Mouse (Mus musculus) frontal cortex, adult 2 months (tissue): ENCODE measurements around the gene Nr5a2. TPM values are rescaled to one million over a fixed set of nuclear protein-coding genes. Genes with fewer than 3 reads are reported as not detected.
A peak's percentile ranks its signal among the peaks of the same experiment; 100 is the strongest.

Experiments
- DNase-seq, 2 experiments: peaks; one replicate each; pipeline ENCODE4 v3.0.0; 2022; ENCODE audit warnings: low spot score in 1 of 2; ENCODE audit errors: extremely low spot score in 1 of 2
- polyA plus RNA-seq: library from polyadenylated mRNA; depleted of rRNA; stranded (reverse); fragments of >200 nt; gene quantifications from 2 replicates; pipeline ENCODE4 v1.2.3, GENCODE M21; 2012

Gene Nr5a2
- polyA plus RNA-seq, 1 experiment = 0.06 TPM

DNA sequence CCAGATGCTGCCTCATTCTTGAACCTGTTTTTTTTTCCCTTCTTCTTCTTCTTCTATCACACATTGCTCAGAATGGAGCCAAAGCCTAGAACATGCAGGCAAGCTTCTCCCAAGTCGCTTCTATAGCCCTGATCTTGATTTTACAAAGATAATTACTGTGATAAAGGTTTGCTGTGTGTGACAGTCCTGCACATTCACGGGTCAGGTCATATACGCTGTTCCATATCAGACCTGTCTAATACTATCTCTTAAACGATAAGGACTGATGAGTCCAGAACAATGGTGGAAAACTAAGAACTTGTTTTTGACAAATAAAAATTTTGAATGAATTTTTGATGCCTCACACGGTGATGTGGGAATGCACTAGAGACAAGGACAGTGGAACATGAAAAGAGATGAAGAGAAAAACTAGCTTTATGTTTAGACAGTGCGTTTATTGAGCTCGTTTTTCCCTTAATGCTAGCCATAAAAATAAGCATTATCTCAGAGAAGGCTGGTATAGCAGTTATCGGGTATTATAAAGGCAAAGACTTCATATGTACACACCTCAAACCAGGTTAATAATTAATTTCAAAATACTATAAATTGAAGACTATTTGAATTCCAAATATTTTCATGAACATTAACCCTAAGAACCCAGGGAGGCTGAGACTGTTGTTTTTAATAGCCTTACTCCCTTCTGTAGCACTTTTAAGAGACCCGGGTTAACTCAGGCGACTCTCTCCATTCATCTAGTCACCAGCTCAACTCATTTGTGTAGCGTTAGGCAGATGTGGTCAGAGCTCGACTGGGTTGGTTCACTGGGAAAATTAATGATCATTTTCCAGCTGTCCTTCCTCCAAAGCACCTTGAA, 49.3 kb downstream of the Nr5a2 start:
- no peak for DNase-seq

DNA sequence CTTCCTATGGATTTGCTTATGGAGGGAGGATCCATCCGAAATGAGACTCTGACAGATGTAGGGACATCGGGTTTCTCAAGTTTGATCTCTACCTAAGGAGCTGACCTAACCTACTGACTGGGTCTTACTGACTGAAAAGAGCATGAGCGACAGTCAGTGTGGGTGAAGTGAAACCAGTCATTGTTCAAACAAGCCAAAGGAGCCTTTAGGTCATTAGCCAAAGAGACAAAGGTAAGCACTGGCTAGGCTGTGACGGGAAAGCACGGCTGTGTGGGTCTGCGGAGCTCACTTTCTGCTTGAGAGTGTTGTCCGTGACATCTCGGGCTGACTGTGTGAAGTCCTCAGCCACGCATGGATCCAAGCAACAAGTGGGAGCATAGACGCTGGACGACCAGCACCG, 50.1 kb downstream of the Nr5a2 start:
- no peak for DNase-seq

DNA sequence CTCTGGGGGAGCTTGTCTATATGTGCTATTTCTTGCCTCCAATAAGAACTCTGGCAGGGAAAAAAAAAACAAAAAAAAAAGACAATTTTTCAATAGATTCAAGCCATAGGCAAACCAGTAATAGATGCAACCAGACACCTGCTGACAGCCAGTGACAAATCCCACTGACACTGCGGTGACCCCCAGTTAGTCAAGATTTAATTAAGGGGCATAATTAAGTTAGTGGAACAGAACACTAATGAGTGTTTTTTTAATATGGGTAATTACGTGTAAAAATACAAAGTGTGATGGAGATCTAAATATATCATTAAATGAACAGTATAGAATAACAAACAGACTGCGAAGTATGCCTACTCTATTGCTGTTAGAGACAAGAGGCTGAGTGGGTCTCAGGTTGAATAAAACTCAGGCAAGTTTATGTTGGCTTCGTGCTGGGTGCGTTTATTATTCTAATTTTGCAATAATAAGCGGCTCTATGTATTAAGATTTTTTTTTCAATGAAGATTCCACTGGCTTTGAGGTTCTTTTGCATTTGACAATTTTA, 50.7 kb downstream of the Nr5a2 start:
- DNase-seq = no peak

DNA sequence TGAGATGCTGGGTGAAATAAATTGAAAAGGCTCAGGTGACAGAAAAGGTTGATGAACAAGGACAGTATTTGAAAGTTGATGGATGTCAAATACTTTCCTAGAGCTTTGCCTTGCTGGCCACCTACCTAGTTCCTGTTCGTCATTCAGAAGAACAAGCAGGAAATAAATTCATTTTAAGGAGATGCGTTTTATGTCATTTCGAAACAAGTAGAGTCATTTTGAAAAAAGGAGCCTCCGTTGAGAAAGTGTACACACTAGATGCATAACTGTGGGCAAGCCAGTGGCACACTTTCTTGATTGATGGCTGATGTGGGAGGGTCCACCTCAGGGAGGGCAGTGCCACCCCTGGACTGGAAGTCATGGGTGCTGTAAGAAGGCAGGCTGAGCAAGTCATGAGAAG, 62.1 kb downstream of the Nr5a2 start:
- DNase-seq = no peak

DNA sequence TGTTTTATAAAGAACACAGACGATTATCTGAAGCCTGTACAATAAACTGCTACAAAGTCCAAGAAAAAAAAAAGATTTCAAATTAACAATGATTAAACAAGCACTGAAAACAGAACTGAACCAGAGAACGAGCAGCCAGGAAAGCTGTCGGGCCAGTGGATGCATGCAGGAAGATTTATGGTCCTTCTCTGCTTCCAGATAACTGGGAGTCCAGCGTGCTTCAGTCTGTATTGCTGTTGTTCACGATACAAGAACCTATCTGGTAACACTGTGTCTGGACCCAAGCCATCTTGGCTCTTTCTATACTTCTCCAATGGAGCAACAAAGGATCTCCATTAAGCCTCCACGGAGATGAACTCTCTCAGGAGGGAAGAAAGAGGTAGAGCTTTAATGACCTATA, 63.9 kb downstream of the Nr5a2 start:
- DNase-seq = no peak

DNA sequence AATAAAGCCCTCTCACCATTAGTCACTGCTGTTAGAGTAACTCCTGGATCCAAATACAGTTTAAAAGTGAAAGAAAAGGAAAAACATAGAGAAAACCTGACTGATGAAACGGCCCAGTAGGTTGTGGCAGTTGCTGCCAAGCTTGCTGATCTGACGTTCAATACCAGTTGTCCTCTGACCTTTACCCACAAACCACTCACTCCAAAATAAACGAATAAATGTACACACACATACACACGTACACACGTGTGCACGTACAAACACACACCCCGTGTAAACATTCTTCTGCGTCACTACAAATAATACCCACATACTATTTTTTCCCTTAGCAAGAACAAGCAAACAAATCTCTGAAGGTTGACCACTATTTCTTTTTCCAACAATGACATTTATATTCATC, 64.4 kb downstream of the Nr5a2 start:
- no peak for DNase-seq

DNA sequence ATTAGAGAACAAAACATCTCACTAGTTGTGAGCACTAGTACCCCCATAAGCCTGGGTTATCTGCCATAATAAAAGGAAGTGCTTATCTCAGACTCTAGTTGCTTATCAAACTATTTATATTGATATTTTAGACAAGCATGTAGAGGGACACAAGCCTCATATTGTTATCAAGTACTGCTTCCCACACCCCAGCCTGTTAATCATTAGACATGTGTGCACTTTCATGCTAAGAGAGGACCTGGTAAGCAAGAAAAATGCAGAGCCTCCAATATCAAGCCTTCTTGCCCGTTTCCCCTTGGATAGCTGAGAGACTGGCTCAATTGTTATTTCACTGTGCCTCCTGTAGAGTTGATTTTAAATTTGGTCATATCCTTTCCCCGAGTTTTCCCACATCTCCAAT, 65.5 kb downstream of the Nr5a2 start:
- DNase-seq = no peak

DNA sequence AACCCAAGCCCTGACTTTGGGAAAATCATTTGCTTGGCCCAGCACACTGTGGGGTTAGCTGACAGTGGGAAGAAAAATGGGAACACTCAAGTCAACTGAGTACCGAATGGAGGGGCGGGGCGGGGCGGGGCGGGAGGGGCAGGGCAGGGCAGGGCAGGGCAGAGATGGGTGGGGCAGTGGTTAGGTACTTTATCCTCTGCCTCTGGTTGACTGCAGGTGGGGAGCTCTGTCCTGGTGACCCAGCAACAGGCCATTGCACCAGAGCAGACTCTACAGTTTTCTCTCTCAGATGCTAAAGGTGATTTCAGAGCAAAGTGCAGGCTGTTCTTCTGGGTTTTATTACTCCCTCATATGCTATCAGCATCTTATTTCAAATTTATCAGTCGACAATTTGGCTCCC, 67.1 kb downstream of the Nr5a2 start:
- DNase-seq = no peak

DNA sequence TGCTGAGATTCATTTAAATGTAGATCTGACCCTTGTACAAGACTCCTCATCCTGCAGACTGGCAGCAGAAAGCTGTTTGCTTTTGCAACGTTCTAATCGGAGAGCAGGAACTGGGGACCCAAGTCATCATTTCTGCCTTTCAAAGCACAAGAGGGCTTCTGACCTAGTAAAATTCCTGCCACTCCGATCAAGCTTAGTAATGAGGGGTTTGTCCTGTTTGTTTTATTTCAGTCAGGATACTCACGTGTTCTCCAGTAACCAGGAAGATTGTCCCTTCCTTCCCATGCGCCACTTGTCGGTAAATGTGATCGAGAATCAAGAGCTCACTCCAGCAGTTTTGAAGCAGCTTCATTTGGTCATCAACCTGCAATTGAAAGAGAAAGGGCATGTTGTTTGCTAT, 69.8 kb downstream of the Nr5a2 start:
- DNase-seq = no peak

DNA sequence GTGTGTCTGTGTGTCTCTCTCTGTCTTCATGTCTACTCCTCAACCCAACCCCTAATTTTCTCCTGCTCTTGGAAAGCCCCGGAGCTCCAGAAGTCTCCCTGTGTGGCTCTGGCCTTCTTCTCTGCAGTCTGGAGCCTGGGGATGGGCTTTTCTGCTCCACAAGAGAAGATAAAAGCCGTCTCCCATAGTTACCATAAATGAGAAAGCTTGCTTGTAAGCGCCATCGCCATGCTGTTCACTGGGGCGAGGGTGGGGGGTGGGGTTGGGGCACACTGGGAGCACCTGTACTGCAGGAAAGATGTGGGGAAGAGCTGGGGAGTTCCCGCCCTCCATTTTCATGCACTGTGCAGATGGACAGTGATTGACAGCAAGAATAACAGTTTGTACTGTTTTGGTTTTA, 71.5 kb downstream of the Nr5a2 start:
- no peak for DNase-seq

DNA sequence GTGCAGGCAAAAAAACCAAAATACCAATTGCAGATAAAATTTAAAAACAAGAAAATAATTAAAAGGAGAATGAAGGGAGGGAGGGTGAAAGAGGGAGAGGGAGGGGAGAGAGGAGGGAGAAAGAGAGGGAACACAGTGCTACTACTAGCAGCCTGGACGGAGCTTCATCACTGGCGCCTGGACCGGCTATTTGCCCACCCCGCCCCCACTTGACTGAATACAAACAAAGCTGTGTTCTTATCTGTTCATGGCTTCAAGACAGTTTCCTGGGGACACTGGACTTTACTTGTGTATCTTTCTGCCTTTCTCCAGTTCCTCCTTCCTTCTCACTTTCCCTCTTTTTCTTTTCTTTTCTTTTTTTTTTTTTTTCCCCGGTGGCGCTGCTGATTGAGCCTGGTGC, 73.6 kb downstream of the Nr5a2 start:
- no peak for DNase-seq

DNA sequence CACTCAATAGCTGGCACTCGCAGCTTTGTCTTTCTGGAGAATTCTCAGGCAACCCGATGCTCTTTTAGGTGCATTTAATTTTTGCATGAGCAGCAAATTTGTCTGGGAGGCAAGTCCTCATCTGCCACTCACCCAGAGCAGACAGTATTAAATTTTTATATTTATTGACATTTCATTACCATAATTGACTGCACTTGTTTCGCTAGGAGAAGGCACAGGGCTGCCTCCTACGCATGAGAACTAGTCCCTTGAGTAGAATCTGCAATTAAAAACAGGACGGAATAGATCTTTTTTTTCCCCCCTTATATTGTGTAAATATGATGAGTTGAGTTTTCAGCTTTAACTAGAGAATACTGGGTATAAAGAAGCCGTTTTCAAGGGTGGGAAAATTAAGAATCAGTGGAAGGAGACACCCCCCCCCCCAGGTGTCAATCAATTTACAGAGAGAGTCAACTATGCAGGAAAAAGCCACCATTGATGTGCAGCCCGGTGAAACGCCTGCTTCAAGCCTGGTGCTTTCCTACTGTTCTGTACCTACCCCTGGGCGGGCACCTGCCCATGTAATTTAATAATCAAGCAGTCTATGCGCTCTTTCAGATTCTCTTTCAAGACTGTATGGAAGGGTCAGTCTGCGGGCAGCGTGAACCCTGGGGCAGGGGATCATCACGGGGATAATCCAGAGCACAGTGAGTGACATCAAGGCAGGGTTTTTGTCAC, 76.6 kb downstream of the Nr5a2 start:
- no peak for DNase-seq

DNA sequence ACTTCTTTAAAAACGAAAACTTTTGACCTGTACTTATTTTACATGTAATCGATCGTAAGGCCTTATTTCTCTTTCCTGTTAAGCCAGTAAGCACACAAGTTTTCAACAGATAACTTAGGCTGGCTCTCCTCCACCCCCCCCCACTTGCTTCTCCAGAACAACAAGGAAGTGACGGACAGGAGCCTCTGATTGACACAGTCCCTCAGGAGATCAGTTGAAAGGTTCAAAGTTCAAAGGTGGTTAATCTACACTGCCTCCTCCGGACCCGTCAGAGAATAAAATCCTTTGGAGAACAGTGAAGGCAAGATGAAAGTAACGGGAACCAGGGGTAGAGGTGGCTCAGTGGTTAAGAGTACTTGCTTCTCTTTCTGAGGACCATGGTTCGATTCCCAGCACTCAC, 80.0 kb downstream of the Nr5a2 start:
- DNase-seq = no peak

DNA sequence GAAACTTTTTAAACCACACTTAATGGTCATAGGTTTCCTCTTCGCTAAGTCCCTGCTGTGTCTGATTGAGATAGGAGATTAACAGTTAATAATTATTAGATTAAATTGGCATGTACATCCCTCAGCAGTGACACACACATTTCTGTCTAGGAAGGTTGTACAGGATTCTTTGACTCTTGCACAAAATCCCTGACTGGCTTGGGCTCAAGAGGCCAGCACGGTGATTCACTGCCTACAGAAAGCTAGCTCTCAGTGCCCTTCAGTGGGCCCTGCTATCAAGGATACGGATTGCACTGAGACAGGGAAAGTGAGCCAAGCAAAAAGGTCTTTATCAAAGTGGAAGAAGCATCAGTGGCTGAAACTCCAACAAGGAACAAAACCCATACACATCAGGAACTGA, 85.2 kb downstream of the Nr5a2 start:
- DNase-seq = no peak

DNA sequence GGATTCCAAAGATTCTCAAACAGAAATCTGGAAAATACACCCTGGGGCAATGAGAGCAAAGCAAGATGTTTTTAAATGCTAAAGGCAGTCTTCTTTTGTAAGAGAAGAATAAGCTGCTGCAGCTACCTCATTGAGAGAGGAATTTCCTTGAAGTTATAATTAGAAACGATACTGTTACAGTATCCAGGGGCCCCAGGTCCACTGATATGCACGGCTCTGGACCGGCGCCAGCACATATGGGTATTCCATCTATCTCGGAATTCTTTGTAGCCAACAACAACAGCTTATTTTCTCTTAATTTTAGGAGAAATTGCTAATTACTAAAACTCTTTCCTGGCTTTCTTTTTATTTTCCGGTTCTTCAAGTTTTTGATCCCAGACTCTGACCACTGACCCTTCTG, 91.3 kb downstream of the Nr5a2 start:
- no peak for DNase-seq

DNA sequence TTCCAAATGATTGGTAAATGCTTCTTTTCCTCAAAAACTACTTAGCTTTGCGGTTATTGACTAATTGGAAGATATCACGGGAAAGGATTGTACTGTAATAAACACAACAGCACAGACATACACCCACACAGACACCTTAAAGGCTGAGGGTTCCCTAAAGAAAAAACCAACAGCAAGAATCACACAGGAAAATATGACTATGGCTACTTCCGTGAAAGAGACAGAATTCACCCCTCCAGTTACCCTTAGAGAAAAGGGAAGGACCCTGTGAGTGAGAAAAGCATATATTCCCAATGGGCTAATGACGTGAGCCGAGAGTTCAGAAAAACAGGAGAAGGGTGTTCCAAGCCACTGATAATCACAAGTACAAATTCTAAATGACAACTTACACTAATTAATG, 92.0 kb downstream of the Nr5a2 start:
- DNase-seq = no peak

DNA sequence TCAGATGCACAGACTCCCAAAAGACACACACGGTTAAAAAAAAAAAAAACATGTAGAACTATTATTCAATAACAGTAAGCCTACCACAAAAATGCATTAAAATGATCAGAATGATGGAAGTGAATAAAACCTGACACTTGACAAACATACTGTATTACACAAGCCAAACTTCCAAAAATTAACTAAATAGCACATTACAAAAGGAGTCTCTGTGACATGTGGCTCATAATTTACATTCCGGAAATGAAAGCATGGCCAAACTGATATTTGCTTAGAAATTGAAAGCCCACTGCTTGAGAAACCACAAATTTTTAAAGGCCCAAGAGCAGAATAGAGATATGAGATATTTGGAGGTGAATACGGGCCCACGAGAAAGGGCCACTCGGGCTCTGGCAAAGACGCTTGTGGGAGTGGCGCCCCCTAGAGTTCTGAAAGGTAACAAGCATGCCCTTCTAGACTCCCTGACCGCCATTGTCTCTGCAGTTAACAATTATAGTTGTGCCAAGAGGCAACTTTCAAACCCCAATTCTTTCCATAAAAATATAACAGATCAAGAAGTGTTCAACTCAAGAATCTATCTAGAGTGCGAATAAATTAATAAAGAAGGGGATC, 93.7 kb downstream of the Nr5a2 start:
- DNase-seq = peak in 1 of 2 experiments; percentile 4

DNA sequence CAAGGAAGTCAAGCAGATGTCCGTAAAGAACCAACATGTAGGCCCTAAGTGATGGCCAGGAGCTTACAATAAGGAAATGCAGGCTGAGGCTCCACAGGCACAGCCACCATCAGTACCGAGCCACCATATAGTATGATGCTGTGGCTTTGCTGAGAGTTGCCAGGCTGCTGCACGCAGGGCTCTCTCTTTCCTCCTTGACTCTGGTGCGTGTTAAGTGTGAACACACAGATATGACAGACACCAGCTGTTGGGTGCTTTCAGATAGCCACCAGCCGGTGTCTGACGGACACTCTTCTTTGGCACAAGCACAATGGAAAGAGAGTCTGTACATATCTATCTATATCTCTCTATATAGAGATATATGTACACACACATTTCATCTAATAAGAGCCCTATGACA, 97.0 kb downstream of the Nr5a2 start:
- DNase-seq = no peak

DNA sequence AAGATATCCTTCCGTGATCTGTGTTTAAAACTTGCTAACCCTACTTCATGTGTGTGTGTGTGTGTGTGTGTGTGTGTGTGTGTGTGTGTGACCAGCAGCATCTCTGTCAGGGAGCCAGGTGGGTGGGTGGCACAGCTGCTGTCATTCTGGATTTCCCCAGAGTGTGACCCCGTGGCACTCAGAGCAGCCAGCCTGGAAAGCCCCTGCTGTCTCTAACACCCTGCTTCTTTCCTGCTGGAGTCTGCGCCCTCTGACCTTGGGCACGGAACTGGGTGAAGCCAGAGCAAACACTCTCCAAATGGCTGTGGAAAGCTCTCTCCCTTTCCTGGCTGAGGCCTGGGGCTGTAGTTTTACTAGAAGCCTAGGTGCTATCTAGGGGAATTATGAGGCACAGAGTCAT, 100.8 kb downstream of the Nr5a2 start:
- DNase-seq = no peak

DNA sequence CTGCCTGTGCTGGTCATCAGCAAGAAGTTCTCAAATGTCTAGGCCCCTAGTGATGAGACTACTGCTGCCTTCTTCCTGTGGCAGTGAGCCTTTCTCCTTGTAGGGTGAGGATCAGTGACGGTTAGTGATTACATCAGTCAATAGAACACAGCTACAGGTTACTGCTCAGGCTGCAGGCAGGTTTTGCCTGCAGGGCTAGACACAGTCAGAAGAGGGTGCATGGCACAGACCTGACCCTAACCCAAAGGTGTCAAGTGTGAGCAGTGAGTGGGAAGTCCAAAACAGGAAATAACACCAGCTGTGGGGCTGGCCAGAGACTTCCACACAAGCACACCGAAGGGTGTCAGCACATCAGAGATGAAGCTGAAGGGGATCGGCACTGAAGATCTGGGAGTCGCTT, 101.5 kb downstream of the Nr5a2 start:
- DNase-seq = no peak

DNA sequence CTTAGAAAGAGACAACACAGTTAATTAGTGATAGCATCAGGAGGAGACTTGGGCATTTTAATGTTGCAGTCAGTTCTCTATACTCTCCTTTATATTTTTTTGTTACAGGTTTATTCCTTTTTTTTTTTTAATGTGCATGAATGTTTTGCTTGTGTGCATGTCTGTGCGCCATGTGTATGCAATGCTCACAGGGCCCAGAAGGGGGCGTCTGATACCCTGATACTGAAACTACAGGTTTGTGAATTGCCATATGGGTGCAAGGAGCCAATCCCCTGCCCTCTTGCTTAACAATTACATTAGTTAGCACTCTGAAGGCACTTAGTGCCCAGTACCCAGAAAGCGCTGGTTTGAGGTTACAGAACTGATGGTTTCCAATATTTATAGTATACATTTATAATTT, 104.1 kb downstream of the Nr5a2 start:
- DNase-seq = no peak

DNA sequence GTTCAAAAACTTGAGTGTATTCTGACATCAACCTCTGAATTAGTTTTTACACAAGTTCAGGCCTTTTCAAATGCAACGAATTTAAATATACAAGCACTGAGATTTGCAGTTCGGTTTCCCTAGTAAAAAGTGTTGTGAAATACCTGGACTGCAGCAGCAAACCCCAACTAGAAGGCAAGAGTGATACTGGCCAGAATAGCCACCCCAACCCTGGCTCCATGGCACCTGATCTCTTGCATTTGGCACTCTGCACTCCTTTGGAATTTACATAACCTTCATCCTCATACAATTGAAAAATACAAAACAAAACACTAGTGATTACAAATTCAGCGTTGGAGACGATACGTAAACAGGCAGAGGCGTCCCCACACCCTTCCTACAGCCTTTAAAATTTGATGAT, 111.5 kb downstream of the Nr5a2 start:
- DNase-seq = no peak
